Mouse (Mus musculus): ENCODE measurements around the gene Vmn1r220. TPM values are rescaled to one million over a fixed set of nuclear protein-coding genes. Genes with fewer than 3 reads are reported as not detected.
"Not testable (repeated sequence)": the region's sequence is repeated elsewhere in the genome, so short reads cannot be mapped to it uniquely, and the experiment has no call there.

Vmn1r220 gene
- polyA plus RNA-seq (2012; fragmentation: generic; extraction: Trizol): not detected

DNA sequence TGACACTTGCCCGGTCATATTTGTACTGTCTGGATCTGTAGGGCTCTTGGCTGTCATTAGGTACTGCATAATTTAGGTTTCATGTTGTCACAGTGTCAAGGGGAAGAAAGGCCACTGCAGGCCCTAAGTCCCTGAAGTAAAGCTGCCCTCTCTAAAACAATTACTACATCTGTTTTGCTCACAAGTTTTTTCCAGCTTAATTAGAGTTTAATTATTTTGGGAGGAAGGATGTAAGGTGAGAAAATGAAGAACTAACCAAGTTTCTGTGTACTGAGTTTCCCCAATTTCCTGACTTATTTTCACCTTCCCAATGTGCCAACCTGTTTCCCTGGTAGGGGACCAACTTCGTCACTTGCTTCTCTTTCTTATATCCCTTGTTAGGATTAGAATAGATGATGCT lies at the start of gene Vmn1r220:
Gene Vmn1r220 (minus strand): TSS at position 101 of the 400 bp plus-strand sequence.
- Histone ChIP-seq H3ac (ENCODE audit: control insufficient read depth, insufficient read length) (no peak within 1 kb of the TSS), H3K27me3 (ENCODE audit: control insufficient read depth, insufficient read depth, insufficient read length) (no peaks in the 10 kb centered on the region)
- TF ChIP-seq REST (IDR thresholded peaks at IDR 0.05; ENCODE audit: insufficient read depth, insufficient read length) (no peak), MYOG (IDR thresholded peaks at IDR 0.05; ENCODE audit: control insufficient read depth in 1 of 3, insufficient read depth in 1 of 3, insufficient read length in 2 of 3, low read depth in 2 of 3) (no peak), TCF12 (IDR thresholded peaks at IDR 0.05; ENCODE audit: insufficient read depth, poor library complexity, severe bottlenecking) (no peak), TCF3 (IDR thresholded peaks at IDR 0.05; ENCODE audit: insufficient read length, low read depth) (no peak)

DNA sequence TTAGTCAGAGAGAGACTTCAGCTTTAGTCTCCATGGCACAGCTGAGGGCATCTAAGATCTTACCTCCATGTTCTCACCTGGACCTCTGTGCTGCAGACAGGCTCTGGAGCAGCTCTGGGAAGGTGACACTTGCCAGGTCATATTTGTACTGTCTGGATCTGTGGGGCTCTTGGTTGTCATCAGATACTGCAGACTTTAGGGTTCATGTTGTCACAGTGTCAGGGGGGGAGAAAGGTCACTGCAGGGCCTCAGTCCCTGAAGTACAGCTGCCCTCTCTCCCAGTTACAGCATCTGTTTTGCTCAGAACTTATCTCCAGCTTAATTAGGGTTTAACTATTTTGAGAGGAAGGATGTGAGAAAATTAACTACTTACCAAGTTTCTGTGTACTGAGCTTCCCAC lies 48.1 kb upstream of the Vmn1r220 start, which contains the start of gene Vmn1r222:
Gene Vmn1r222 (minus strand): TSS at position 101 of the 400 bp plus-strand sequence.
- H3K27me3 ChIP-seq (ENCODE audit: control insufficient read depth, insufficient read depth, insufficient read length); H3K36me3 ChIP-seq (ENCODE audit: control insufficient read depth, insufficient read depth): not testable (repeated sequence)

More for the DNA sequence above, at the start of gene Vmn1r220:
- no peak within 1 kb of the TSS for H3K4me3 ChIP-seq
- no peaks in the 10 kb centered on the region for H3K79me2 ChIP-seq (ENCODE audit: control insufficient read depth, insufficient read depth)
- no peaks in the 10 kb centered on the region for H3K36me3 ChIP-seq (ENCODE audit: control insufficient read depth, insufficient read depth)
- H3K4me2 ChIP-seq (ENCODE audit: low read depth): no peak within 1 kb of the TSS

DNA sequence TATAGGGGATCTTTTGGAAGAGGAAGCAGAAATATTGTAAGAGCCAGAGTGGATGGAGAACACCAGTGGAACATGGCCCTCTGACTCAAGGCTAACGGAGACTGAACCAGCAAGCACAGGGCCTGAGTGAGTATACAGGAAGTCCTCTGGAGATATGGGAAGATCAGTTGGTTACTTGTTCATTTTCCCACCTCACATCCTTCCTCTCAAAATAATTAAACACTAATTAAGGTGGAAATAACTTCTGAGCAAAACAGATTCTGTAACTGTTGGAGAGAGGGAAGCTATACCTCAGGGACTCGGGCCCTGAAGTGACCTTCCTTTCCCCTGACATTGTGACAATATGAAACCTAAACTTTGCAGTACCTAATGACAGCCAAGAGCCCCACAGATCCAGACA lies 26.1 kb upstream of the Vmn1r220 start, which contains the start of gene Vmn1r221:
Gene Vmn1r221 (plus strand): TSS at position 301 of the 400 bp plus-strand sequence.
- H3K4me2 ChIP-seq (ENCODE audit: low read depth); H3K36me3 ChIP-seq (ENCODE audit: control insufficient read depth, insufficient read depth); H3K79me2 ChIP-seq (ENCODE audit: control insufficient read depth, insufficient read depth); H3ac ChIP-seq (ENCODE audit: control insufficient read depth, insufficient read length); H3K27me3 ChIP-seq (ENCODE audit: control insufficient read depth, insufficient read depth, insufficient read length); H3K4me3 ChIP-seq: not testable (repeated sequence)

More for the DNA sequence above, 48.1 kb upstream of the Vmn1r220 start, which contains the start of gene Vmn1r222:
- H3K4me3 ChIP-seq; H3K79me2 ChIP-seq (ENCODE audit: control insufficient read depth, insufficient read depth); H3ac ChIP-seq (ENCODE audit: control insufficient read depth, insufficient read length); H3K4me2 ChIP-seq (ENCODE audit: low read depth): not testable (repeated sequence)

DNA sequence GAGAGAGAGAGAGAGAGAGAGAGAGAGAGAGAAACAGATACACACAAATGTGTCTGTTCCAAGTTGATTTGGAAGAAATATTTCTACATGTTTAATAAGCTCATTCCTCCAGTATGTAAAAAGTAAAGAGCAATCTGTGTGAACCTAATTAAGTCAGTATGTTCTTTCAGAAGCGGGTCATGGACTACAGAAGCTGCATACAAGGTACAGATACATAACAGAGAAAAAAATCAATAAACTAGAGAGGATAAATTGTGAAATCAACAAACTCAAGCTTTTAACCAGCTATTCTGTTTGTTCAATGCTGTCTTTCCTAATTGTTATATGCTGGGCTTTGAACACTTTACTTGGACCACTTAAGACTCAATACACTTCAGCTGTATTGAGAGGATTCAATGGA lies 16.1 kb upstream of the Vmn1r220 start:
- not testable (repeated sequence) for H3K36me3 ChIP-seq (ENCODE audit: control insufficient read depth, insufficient read depth); H3K27me3 ChIP-seq (ENCODE audit: control insufficient read depth, insufficient read depth, insufficient read length); H3K79me2 ChIP-seq (ENCODE audit: control insufficient read depth, insufficient read depth); H3K4me3 ChIP-seq; H3K4me2 ChIP-seq (ENCODE audit: low read depth); H3ac ChIP-seq (ENCODE audit: control insufficient read depth, insufficient read length)

DNA sequence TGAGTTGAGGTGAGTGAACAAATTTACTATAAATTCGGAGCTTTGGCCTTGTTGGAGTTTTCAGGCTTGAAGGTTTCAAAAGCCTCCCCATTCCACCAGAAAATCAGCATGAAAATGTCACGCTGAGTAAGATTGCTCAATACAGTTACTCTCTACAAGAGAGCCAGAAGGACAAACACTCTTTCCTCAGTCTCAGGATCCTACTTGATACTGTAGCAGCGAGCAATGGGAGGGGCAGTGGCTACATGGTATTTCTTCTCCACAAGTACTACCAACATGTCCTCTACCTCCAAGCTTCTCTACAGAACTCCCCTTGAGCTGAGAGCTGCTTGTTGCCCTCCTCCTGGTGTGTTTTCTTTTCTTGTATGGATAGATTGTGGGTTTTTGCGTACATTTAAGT lies 21.3 kb downstream of the Vmn1r220 start:
- not testable (repeated sequence) for H3K79me2 ChIP-seq (ENCODE audit: control insufficient read depth, insufficient read depth); H3K4me3 ChIP-seq; H3K36me3 ChIP-seq (ENCODE audit: control insufficient read depth, insufficient read depth); H3K27me3 ChIP-seq (ENCODE audit: control insufficient read depth, insufficient read depth, insufficient read length); H3K4me2 ChIP-seq (ENCODE audit: low read depth); H3ac ChIP-seq (ENCODE audit: control insufficient read depth, insufficient read length)

DNA sequence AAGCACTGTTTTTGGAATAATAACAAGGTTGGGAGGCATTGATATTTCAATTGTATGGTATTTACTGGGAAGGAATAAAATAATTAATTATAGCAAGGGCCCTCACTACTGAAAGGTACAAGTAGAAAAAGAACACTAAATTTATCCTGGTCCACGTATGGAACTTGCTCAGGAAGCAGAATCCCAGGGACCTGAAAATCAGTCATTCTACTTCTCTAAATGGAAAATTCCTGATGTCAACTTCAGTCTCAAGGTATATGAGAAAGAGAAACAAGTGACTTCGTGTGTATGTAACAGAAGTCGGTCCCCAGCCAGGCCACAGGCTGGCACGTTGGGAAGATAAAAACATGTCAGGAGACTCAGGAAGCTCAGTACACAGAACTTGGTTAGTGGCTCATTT lies 28.8 kb downstream of the Vmn1r220 start, which contains the start of gene Vmn1r219:
Gene Vmn1r219 (plus strand): TSS at position 301 of the 400 bp plus-strand sequence.
- no peak within 1 kb of the TSS for H3K4me2 ChIP-seq (ENCODE audit: low read depth)
- H3K36me3 ChIP-seq (ENCODE audit: control insufficient read depth, insufficient read depth): no peaks in the 10 kb centered on the region
- no peaks in the 10 kb centered on the region for H3K79me2 ChIP-seq (ENCODE audit: control insufficient read depth, insufficient read depth)
- TF ChIP-seq TCF3 (IDR thresholded peaks at IDR 0.05; ENCODE audit: insufficient read length, low read depth) (no peak), POLR2A (IDR thresholded peaks at IDR 0.05; ENCODE audit: insufficient read length, low read depth) (no peak)
- no peaks in the 10 kb centered on the region for H3K27me3 ChIP-seq (ENCODE audit: control insufficient read depth, insufficient read depth, insufficient read length)
- no peak within 1 kb of the TSS for H3K4me3 ChIP-seq
- H3ac ChIP-seq (ENCODE audit: control insufficient read depth, insufficient read length): no peak within 1 kb of the TSS

DNA sequence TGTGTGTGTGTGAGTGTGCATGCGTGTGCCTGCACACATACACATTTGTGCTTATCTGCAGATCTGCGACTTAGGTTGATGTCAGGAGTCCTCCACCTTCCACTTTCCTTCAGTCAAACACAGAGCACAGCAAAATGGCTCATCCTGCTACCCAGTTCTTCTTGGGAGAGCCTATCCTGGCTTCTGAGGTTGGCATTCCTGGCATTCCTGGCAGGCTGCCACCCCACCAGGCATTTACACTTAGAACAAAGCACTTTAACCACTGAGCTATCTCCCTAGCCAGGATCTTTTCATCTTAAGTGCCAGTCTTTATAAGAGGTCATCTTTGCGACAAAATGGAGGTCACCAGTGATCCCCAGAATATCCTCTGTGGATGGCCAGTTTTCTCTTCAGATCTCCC lies 29.9 kb downstream of the Vmn1r220 start:
- H3K36me3 ChIP-seq (ENCODE audit: control insufficient read depth, insufficient read depth): no peaks in the 10 kb centered on the region
- no peaks in the 10 kb centered on the region for H3K27me3 ChIP-seq (ENCODE audit: control insufficient read depth, insufficient read depth, insufficient read length)
- no peaks in the 10 kb centered on the region for H3K79me2 ChIP-seq (ENCODE audit: control insufficient read depth, insufficient read depth)
- H3K4me3 ChIP-seq: no peak overlapping the region
- no peak overlapping the region for H3K4me2 ChIP-seq (ENCODE audit: low read depth)
- no peak for TF ChIP-seq SRF (IDR thresholded peaks at IDR 0.05; ENCODE audit: control insufficient read depth, insufficient read length, low read depth)
- no peak for TF ChIP-seq REST (IDR thresholded peaks at IDR 0.05; ENCODE audit: insufficient read depth, insufficient read length)
- no peak for TF ChIP-seq CEBPB (IDR thresholded peaks at IDR 0.05; ENCODE audit: insufficient read depth, poor library complexity, severe bottlenecking)
- no peak overlapping the region for H3ac ChIP-seq (ENCODE audit: control insufficient read depth, insufficient read length)

DNA sequence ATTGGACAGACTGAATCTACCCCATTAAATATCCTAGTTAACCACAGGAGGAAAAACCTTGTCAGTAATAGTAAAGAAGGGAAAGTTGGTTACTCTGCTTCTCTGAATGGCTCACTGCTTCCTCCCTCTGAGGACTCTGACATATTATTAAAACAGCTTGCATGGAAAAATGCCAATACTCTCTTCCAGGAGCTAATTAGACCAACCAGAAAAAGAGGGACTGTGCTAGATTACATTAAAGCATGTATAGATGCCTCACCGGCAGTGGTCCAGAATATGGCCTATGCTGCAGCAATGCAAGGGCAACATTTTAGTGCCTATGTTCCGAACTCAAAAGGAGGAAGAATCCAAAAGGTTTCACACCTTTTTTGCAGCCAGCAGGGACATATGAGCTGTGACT lies 48.9 kb downstream of the Vmn1r220 start:
- H3K79me2 ChIP-seq (ENCODE audit: control insufficient read depth, insufficient read depth): no peaks in the 10 kb centered on the region
- no peak overlapping the region for H3K4me3 ChIP-seq
- H3K27me3 ChIP-seq (ENCODE audit: control insufficient read depth, insufficient read depth, insufficient read length): no peaks in the 10 kb centered on the region
- H3ac ChIP-seq (ENCODE audit: control insufficient read depth, insufficient read length): no peak overlapping the region
- H3K36me3 ChIP-seq (ENCODE audit: control insufficient read depth, insufficient read depth): no peaks in the 10 kb centered on the region
- no peak for TF ChIP-seq MYOD1 (IDR thresholded peaks at IDR 0.05; ENCODE audit: control insufficient read depth in 1 of 3, insufficient read length in 2 of 3, low read depth in 2 of 3)
- no peak overlapping the region for H3K4me2 ChIP-seq (ENCODE audit: low read depth)

Data from myocyte (in vitro differentiated cells).